Mouse (Mus musculus): ENCODE data around the gene Mat2a.

GRCm38 (mm10) chr6:72383142-72383820 is 56.1 kb downstream of the Mat2a start:
- TF ChIP-seq ETS1 (IDR thresholded peaks at IDR 0.05; ENCODE audit: low read depth, low read length) (no peak), CTCF (IDR thresholded peaks at IDR 0.05 in 2 of 3, conservative IDR thresholded peaks at IDR 0.05 in 1 of 3; ENCODE audit: control insufficient read depth in 1 of 3, insufficient read depth in 1 of 3, low read depth in 2 of 3, low read length in 3 of 3, poor library complexity in 1 of 3, severe bottlenecking in 1 of 3) (no peak), USF2 (IDR thresholded peaks at IDR 0.05; ENCODE audit: borderline replicate concordance in 1 of 2, insufficient read depth in 1 of 2, low read depth in 1 of 2, low read length in 2 of 2) (no peak), ZC3H11A (IDR thresholded peaks at IDR 0.05; ENCODE audit: low read depth, low read length) (no peak), MXI1 (IDR thresholded peaks at IDR 0.05; ENCODE audit: low read depth, low read length) (no peak), GABPA (IDR thresholded peaks at IDR 0.05; ENCODE audit: low read depth, low read length) (no peak), SMC3 (IDR thresholded peaks at IDR 0.05; ENCODE audit: low read depth, low read length) (no peak), POLR2A (IDR thresholded peaks at IDR 0.05; ENCODE audit: control insufficient read depth in 1 of 2, insufficient read depth in 1 of 2, low read depth in 1 of 2, low read length in 2 of 2, poor library complexity in 1 of 2) (no peak; a peak in 1 of 4 replicates)

Data from MEL (cell line).